Mouse (Mus musculus): ENCODE results near the gene Reck.
A peak's percentile ranks its signal among the peaks of the same experiment; 100 is the strongest.

GRCm38 (mm10) chr4:43970393-43971330 lies 95.3 kb downstream of the Reck start:
- TF ChIP-seq POLR2A (IDR thresholded peaks at IDR 0.05; ENCODE audit: insufficient read length, low read depth) (peak; percentile 41), USF1 (IDR thresholded peaks at IDR 0.05; ENCODE audit: low read depth) (no peak), REST (IDR thresholded peaks at IDR 0.05; ENCODE audit: insufficient read depth, insufficient read length) (no peak)
